Mouse (Mus musculus) large intestine, adult 2 months (tissue): ENCODE results near the gene Olfr328. TPM values are rescaled to one million over a fixed set of nuclear protein-coding genes. Genes with fewer than 3 reads are reported as not detected.
"Not testable (repeated sequence)": the region's sequence is repeated elsewhere in the genome, so short reads cannot be mapped to it uniquely, and the experiment has no call there.

Experiments used
- DNase-seq: peaks from one replicate; pipeline ENCODE4 v3.0.0-alpha.2; 2012; ENCODE audit warnings: low read depth, low spot score
- WGBS: fragments of 180-500 bp; shearing (Covaris S2); methylation state at CpG from one replicate; pipeline ENCODE4 v1.1.7; 2018; 5-methylcytosine and 5-hydroxymethylcytosine counted together
- polyA plus RNA-seq: library from polyadenylated mRNA; depleted of rRNA; stranded (reverse); fragments of >200 nt; gene quantifications from 2 replicates; pipeline ENCODE4 v1.2.3, GENCODE M21; 2012; rRNA removed

The Olfr328 gene
- not detected in 2 replicates for polyA plus RNA-seq

- DNase-seq: no peak
- WGBS: 23% methylated on average over 1 of the region's 1 CpGs
Measured at GRCm38 (mm10) chr11:58555536-58555935, at the start of gene Olfr328. TSS of gene Olfr328 (minus strand) at chr11:58555636.

DNA sequence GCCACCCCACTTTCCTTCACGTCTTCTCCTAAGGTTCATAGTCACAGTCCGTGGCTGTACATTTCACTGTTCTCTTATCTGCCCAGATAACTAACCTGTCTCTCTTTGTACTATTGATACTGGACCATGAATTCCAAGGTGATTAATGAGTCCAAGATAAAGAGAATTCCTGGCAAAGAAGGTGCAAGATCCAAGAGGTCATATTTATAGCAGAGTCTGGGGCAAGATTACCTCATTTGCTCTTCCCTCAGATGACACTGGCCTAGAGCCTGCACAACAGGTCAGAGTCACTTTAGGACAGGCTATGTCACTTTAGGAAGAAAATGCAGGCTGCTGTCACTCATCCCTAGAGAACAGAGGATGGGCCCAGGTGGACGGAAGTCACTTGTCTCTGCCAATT, 49.8 kb upstream of the Olfr328 start:
- 50% methylated on average over 3 of the region's 3 CpGs for WGBS
- no peak for DNase-seq

DNA sequence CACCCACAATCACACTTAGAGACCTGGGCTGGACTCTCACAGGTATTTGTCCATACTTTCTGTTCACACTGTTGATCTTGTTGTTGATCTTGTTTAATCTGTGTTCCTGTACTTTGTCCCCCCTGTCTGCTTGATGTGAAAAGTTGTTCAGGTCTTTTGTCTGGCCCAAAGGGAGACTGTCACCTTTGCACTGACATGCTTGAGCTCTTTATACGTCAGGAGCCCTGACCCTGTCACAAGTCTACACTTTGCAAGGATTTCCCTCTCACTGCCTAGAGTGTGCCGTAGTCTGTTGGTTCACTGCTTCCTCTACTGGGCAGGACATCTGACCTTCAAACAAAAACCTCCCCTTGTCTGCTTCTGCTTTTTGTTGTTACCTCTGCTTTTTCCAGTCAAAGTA, 49.3 kb upstream of the Olfr328 start:
- DNase-seq: no peak

DNA sequence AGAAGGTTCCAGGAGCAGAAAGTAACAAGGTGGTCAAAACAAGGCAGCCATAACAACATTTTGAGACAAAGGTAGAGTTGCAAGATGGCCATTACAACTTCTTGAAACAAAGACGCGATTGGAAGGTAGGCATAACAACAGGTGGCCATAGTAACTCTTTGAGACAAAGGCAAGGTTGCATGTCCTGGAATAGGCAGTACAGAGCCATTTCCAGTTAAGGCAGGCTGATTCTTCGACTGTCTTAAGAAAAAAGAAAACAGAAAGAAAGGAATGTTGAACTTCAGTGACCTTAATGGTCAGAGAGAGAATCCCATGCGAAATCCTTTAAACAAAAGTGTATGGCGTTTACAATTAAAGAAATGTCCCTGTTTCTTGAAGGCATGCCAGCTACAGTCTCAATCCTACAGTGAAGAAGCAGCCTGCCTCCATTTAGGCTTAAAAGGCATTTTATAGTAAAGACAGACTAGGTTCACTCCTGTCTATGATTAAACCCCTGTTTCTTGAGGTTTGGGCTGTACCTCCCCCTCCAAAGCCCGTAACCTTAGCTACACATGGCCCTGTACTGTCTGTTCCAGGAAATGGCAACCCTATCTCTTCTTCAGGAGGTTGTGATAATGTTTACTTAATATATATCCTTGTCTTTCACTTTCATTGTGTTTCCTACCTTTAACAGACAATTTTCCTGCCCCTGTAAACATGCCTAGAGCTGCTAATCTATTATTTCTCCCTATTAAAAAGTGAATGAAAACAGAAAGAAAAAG, 47.5 kb upstream of the Olfr328 start:
- no peak for DNase-seq
- WGBS: 64% methylated on average over 6 of the region's 6 CpGs

More for the DNA sequence above, 49.3 kb upstream of the Olfr328 start:
- 29% methylated on average over 2 of the region's 2 CpGs for WGBS

GRCm38 (mm10) chr11:58602062-58602461, 46.6 kb upstream of the Olfr328 start:
- DNase-seq: no peak

DNA sequence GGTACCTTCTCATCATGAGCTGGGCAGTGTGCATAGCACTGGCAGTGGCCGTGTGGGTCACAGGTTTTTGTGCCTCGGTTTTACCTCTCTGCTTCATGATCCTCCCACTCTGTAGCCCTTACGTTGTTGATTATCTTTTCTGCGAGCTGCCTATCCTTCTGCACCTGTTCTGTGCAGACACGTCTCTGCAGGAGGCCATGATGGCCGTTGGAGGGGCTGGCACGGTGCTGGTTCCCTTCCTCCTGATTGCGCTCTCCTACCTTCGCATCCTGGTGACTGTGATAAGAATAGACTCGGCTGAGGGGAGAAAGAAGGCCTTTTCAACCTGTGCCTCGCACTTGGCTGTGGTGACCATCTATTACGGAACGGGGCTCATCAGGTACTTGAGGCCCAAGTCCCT, 42.4 kb upstream of the Olfr328 start:
- 88% methylated on average over 13 of the region's 13 CpGs for WGBS
- no peak for DNase-seq

GRCm38 (mm10) chr11:58594814-58595213, 39.4 kb upstream of the Olfr328 start, which contains the start of gene Olfr324:
TSS of gene Olfr324 (plus strand) at chr11:58595114.
- 79% methylated on average over 6 of the region's 6 CpGs for WGBS
- no peak for DNase-seq

DNA sequence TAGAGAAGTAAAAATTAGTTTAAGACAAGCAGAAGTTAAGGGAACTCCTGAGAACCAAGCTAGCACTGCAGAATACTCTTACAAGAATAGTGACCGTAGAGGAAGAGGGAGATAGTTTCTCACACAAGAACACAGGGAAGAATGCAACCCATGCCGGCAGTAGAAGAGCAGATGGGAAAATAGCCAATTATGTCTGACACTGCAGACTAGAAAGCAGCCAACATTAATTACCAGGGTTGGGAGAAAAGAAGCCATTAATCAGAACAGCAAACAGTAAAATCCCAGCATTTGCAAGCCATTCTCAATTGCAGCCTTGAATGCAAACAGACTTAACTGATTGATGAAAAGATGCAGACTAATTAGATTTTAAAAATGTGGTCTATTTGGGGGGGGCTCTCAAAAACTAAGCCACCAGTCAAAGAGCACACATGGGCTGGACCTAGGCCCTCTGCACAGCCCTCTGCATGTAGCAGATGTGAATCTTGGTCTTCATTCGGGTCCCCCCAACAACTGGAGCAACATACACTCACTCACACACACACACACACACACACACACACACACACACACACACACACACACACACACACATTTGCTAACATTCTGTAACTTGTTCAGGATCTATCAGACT, 33.3 kb upstream of the Olfr328 start:
- WGBS: 72% methylated on average over 3 of the region's 3 CpGs
- no peak for DNase-seq

GRCm38 (mm10) chr11:58587898-58588348, 32.5 kb upstream of the Olfr328 start:
- WGBS: 67% methylated on average over 7 of the region's 7 CpGs

DNA sequence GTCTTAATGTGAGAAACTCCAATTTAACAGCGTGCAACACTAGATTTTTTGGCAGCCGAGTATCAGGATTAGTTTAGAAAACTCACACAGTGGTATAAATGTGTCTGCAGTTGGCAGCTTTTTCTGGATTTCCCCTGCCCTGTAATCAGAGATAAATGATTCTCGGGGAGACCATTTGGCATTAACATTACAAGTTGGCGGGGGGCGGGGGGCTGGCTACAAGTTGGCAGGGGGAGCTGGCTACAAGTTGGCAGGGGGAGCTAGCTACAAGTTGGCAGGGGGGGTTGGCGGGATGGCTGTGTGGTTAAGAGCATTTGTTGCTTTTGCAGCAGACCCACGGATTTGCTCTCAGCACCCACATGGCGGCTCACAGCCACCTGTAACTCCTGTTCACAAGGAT, 23.2 kb upstream of the Olfr328 start:
- WGBS: 69% methylated on average over 8 of the region's 8 CpGs
- no peak for DNase-seq

More at GRCm38 (mm10) chr11:58587898-58588348, 32.5 kb upstream of the Olfr328 start:
- DNase-seq: no peak

- 66% methylated on average over 1 of the region's 1 CpGs for WGBS
- DNase-seq: no peak
Measured at GRCm38 (mm10) chr11:58577430-58577829, 22.0 kb upstream of the Olfr328 start, which contains the start of gene Olfr325. TSS of gene Olfr325 (plus strand) at chr11:58577730.

DNA sequence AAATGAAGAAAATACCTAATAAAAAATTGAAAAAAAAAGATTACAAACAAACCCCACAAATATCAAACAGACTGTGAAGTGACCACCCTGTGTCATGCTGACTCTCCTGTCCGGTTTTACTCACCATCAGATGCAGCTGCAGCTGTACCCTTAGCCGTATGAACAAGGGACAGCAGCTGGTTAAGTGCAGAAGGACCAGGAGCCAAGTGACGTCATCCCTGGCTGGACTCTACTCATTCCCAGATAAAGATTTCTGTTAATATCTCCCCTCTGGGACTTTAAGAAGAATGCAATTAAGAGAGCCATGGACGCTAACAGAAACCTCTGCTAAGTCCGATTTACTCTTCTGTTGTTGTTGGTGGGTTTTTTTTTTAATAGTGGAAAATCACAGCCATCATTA, 15.0 kb upstream of the Olfr328 start, which contains the start of gene Olfr224:
Gene Olfr224 (minus strand): TSS at position 149 of the 400 bp plus-strand sequence.
- DNase-seq: no peak

DNA sequence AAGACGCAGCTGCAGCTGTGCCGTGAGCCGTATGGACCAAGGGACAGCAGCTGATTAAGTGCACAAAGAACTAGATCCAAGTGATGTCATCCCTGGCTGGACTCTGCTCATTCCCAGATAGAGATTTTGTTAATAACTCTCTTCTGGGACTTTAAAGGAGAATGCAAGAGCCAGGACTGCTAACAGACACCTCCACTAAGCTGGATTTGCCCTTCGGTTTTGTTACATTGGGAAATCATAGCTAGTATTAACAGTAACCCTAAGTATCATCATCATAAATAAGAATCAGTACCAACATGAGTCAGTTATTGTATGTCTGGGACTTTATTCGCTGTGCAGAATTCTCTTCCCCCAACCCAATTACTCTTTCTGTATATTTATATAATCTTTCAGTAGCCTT, 9.1 kb downstream of the Olfr328 start, which contains the start of gene Olfr329-ps:
Gene Olfr329-ps (minus strand): TSS at position 101 of the 400 bp plus-strand sequence.
- 63% methylated on average over 5 of the region's 5 CpGs for WGBS
- no peak for DNase-seq

More for the DNA sequence above, 15.0 kb upstream of the Olfr328 start, which contains the start of gene Olfr224:
- 56% methylated on average over 5 of the region's 5 CpGs for WGBS

GRCm38 (mm10) chr11:58534736-58535135, 20.7 kb downstream of the Olfr328 start, which contains the start of gene Olfr330:
TSS of gene Olfr330 (minus strand) at chr11:58534836.
- not testable (repeated sequence) for DNase-seq

- not testable (repeated sequence) for DNase-seq
Measured at GRCm38 (mm10) chr11:58519756-58520155, 35.7 kb downstream of the Olfr328 start.

GRCm38 (mm10) chr11:58518916-58519315, 36.5 kb downstream of the Olfr328 start:
- 94% methylated on average over 18 of the region's 18 CpGs for WGBS
- DNase-seq: not testable (repeated sequence)

More at GRCm38 (mm10) chr11:58519756-58520155, 35.7 kb downstream of the Olfr328 start:
- WGBS: 87% methylated on average over 7 of the region's 9 CpGs

DNA sequence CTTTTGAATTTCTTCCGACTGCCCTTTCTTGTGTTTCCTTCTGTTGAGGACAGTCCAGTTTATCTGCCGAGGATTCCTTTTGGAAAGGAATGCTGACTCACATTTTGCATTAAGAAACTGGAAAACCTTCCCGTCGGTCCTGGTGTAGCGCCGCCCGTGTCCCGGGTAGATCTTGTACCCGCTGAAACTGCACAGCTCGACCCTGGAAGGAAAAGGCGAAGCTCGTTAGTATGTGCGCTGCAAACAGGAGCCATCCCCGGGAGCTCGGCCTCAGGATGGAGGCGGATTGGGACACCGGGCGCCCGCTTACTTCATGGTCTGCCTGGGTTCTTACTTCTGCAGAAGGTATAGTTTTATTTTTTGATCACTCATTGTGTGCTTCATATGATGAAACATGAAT, 46.4 kb downstream of the Olfr328 start:
- not testable (repeated sequence) for DNase-seq
- WGBS: 84% methylated on average over 19 of the region's 19 CpGs

DNA sequence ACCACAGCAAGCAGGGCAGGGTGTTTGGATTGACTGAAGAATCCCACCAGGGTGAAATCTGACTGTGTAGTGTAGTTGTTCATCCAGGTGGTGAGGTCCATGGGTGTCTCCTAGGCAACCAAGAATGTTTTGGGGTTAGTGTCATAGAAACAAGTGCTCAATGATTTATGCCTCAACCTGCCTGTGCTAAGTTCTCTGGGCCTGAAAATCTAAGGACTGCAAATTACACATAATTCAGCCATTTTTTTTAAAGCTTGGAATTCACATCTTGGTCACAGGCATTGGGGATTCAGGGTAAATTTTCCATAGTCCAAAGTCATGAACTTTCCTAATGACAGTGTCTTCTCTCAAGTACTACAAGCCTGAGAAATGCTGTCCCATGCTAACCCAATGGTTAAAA, 53.0 kb downstream of the Olfr328 start, which contains the start of gene Olfr331:
Gene Olfr331 (minus strand): TSS at position 101 of the 400 bp plus-strand sequence.
- DNase-seq: not testable (repeated sequence)
